Mouse (Mus musculus): ENCODE results near the gene Kcnh8. TPM values are rescaled to one million over a fixed set of nuclear protein-coding genes. Genes with fewer than 3 reads are reported as not detected.

Gene Kcnh8
- total and polyA plus RNA-seq, 2 experiments from 2014 or later: 2.6 to 6.1 TPM

GRCm38 (mm10) chr17:52810773-52811172 is 208.3 kb downstream of the Kcnh8 start:
- H3K27ac ChIP-seq: no peak overlapping the region
- no peak overlapping the region for H3K4me2 ChIP-seq (ENCODE audit: low read depth, low read length)
- peak; percentile 60 for DNase-seq (ENCODE audit: low spot score)
- no peaks in the 10 kb centered on the region for H3K36me3 ChIP-seq (ENCODE audit: insufficient read depth, low read length)
- H3K9me3 ChIP-seq (ENCODE audit: low read length): no peaks in the 10 kb centered on the region
- H3K27me3 ChIP-seq (ENCODE audit: insufficient read depth, low read length): no peaks in the 10 kb centered on the region
- no peak overlapping the region for H3K4me3 ChIP-seq (ENCODE audit: low read length)
- 0 out of 2 replicates have a peak, but pooled peaks have one; percentile 21 for ATAC-seq
- 36% methylated on average over 1 of the region's 1 CpGs for WGBS
- H3K4me1 ChIP-seq (ENCODE audit: insufficient read depth, low read length): no peaks in the 10 kb centered on the region
- TF ChIP-seq CTCF (IDR thresholded peaks at IDR 0.05; ENCODE audit: low read depth): no peak
- H3K9ac ChIP-seq (replicated peaks; ENCODE audit: low read length): no peak overlapping the region

- ATAC-seq (no peak), DNase-seq (ENCODE audit: low spot score) (no peak)
- Histone ChIP-seq H3K9me3 (ENCODE audit: low read length) (no peaks in the 10 kb centered on the region), H3K4me2 (ENCODE audit: low read depth, low read length) (no peak overlapping the region), H3K4me3 (ENCODE audit: low read length) (no peak overlapping the region), H3K9ac (replicated peaks; ENCODE audit: low read length) (no peak overlapping the region), H3K36me3 (ENCODE audit: insufficient read depth, low read length) (no peaks in the 10 kb centered on the region), H3K27ac (no peak overlapping the region), H3K4me1 (ENCODE audit: insufficient read depth, low read length) (no peaks in the 10 kb centered on the region), H3K27me3 (ENCODE audit: insufficient read depth, low read length) (no peaks in the 10 kb centered on the region)
- no peak for TF ChIP-seq CTCF (IDR thresholded peaks at IDR 0.05; ENCODE audit: low read depth)
- 97% methylated on average over 1 of the region's 1 CpGs for WGBS
These were observed 216.5 kb downstream of the Kcnh8 start for GRCm38 (mm10) chr17:52819007-52819406.

GRCm38 (mm10) chr17:52829678-52830077 is 227.2 kb downstream of the Kcnh8 start:
- DNase-seq (ENCODE audit: low spot score) (no peak), ATAC-seq (no peak)
- no peak overlapping the region for H3K27ac ChIP-seq
- no peaks in the 10 kb centered on the region for H3K27me3 ChIP-seq (ENCODE audit: insufficient read depth, low read length)
- 93% methylated on average over 4 of the region's 4 CpGs for WGBS
- H3K9me3 ChIP-seq (ENCODE audit: low read length): no peaks in the 10 kb centered on the region
- H3K4me3 ChIP-seq (ENCODE audit: low read length): no peak overlapping the region
- no peaks in the 10 kb centered on the region for H3K36me3 ChIP-seq (ENCODE audit: insufficient read depth, low read length)
- no peak for TF ChIP-seq CTCF (IDR thresholded peaks at IDR 0.05; ENCODE audit: low read depth)
- no peak overlapping the region for H3K4me2 ChIP-seq (ENCODE audit: low read depth, low read length)
- no peaks in the 10 kb centered on the region for H3K4me1 ChIP-seq (ENCODE audit: insufficient read depth, low read length)
- no peak overlapping the region for H3K9ac ChIP-seq (replicated peaks; ENCODE audit: low read length)

GRCm38 (mm10) chr17:52873195-52873594 is 270.7 kb downstream of the Kcnh8 start:
- Histone ChIP-seq H3K27ac (no peak overlapping the region), H3K4me2 (ENCODE audit: low read depth, low read length) (no peak overlapping the region), H3K9ac (replicated peaks; ENCODE audit: low read length) (no peak overlapping the region), H3K9me3 (ENCODE audit: low read length) (no peaks in the 10 kb centered on the region), H3K36me3 (ENCODE audit: insufficient read depth, low read length) (no peaks in the 10 kb centered on the region), H3K4me1 (ENCODE audit: insufficient read depth, low read length) (no peaks in the 10 kb centered on the region), H3K27me3 (ENCODE audit: insufficient read depth, low read length) (no peaks in the 10 kb centered on the region), H3K4me3 (ENCODE audit: low read length) (no peak overlapping the region)
- WGBS: 91% methylated on average over 3 of the region's 3 CpGs
- ATAC-seq: no peak
- TF ChIP-seq CTCF (IDR thresholded peaks at IDR 0.05; ENCODE audit: low read depth): no peak
- no peak for DNase-seq (ENCODE audit: low spot score)

GRCm38 (mm10) chr17:52878964-52879363 is 276.5 kb downstream of the Kcnh8 start:
- Histone ChIP-seq H3K4me2 (ENCODE audit: low read depth, low read length) (no peak overlapping the region), H3K9ac (replicated peaks; ENCODE audit: low read length) (no peak overlapping the region), H3K4me1 (ENCODE audit: insufficient read depth, low read length) (no peaks in the 10 kb centered on the region), H3K27ac (no peak overlapping the region), H3K27me3 (ENCODE audit: insufficient read depth, low read length) (no peaks in the 10 kb centered on the region), H3K36me3 (ENCODE audit: insufficient read depth, low read length) (no peaks in the 10 kb centered on the region), H3K4me3 (ENCODE audit: low read length) (no peak overlapping the region), H3K9me3 (ENCODE audit: low read length) (no peaks in the 10 kb centered on the region)
- TF ChIP-seq CTCF (IDR thresholded peaks at IDR 0.05; ENCODE audit: low read depth): no peak
- no peak for ATAC-seq
- 46% methylated on average over 1 of the region's 1 CpGs for WGBS
- no peak for DNase-seq (ENCODE audit: low spot score)

- ATAC-seq (no peak), DNase-seq (ENCODE audit: low spot score) (no peak)
- Histone ChIP-seq H3K4me1 (ENCODE audit: insufficient read depth, low read length) (no peaks in the 10 kb centered on the region), H3K9ac (replicated peaks; ENCODE audit: low read length) (no peak overlapping the region), H3K36me3 (ENCODE audit: insufficient read depth, low read length) (no peaks in the 10 kb centered on the region), H3K4me3 (ENCODE audit: low read length) (no peak overlapping the region), H3K4me2 (ENCODE audit: low read depth, low read length) (no peak overlapping the region), H3K9me3 (ENCODE audit: low read length) (no peaks in the 10 kb centered on the region), H3K27me3 (ENCODE audit: insufficient read depth, low read length) (no peaks in the 10 kb centered on the region), H3K27ac (no peak overlapping the region)
- 56% methylated on average over 2 of the region's 2 CpGs for WGBS
- TF ChIP-seq CTCF (IDR thresholded peaks at IDR 0.05; ENCODE audit: low read depth): no peak
These were observed 277.5 kb downstream of the Kcnh8 start for GRCm38 (mm10) chr17:52880051-52880450.

- no peak overlapping the region for H3K9ac ChIP-seq (replicated peaks; ENCODE audit: low read length)
- H3K36me3 ChIP-seq (ENCODE audit: insufficient read depth, low read length): no peaks in the 10 kb centered on the region
- H3K27ac ChIP-seq: no peak overlapping the region
- H3K9me3 ChIP-seq (ENCODE audit: low read length): no peaks in the 10 kb centered on the region
- no peak overlapping the region for H3K4me3 ChIP-seq (ENCODE audit: low read length)
- no peaks in the 10 kb centered on the region for H3K4me1 ChIP-seq (ENCODE audit: insufficient read depth, low read length)
- H3K4me2 ChIP-seq (ENCODE audit: low read depth, low read length): no peak overlapping the region
- ATAC-seq (no peak), DNase-seq (ENCODE audit: low spot score) (no peak)
- no peak for TF ChIP-seq CTCF (IDR thresholded peaks at IDR 0.05; ENCODE audit: low read depth)
- H3K27me3 ChIP-seq (ENCODE audit: insufficient read depth, low read length): no peaks in the 10 kb centered on the region
- WGBS: 63% methylated on average over 1 of the region's 1 CpGs
These were observed 282.7 kb downstream of the Kcnh8 start for GRCm38 (mm10) chr17:52885210-52885609.
